Mouse (Mus musculus) hindbrain, embryonic 10.5 days (tissue): ENCODE measurements around the gene Ptprcap. TPM values are rescaled to one million over a fixed set of nuclear protein-coding genes. Genes with fewer than 3 reads are reported as not detected.

Experiments used
- DNase-seq: peaks from one replicate; pipeline ENCODE4 v3.0.0-alpha.2; 2017; ENCODE audit warnings: low spot score
- H3K27ac ChIP-seq: fragments of 300-500 bp; sonication (generic); 2 replicates; pipeline ENCODE4 v1.5.1; 2016; ENCODE audit warnings: mild to moderate bottlenecking, moderate library complexity
- H3K27me3 ChIP-seq: fragments of 300-500 bp; sonication (generic); 2 replicates; pipeline ENCODE4 v1.6.1; 2016; ENCODE audit warnings: mild to moderate bottlenecking; ENCODE audit not compliant: poor library complexity, insufficient read depth, severe bottlenecking
- H3K36me3 ChIP-seq: fragments of 300-500 bp; sonication (generic); 2 replicates; pipeline ENCODE4 v1.6.1; 2016; ENCODE audit warnings: mild to moderate bottlenecking, moderate library complexity
- H3K4me1 ChIP-seq: fragments of 300-500 bp; sonication (generic); replicated peaks from 2 replicates; pipeline ENCODE4 v1.6.1; 2016; ENCODE audit warnings: mild to moderate bottlenecking
- H3K4me3 ChIP-seq: fragments of 300-500 bp; sonication (generic); 2 replicates; pipeline ENCODE4 v1.5.1; 2016; ENCODE audit warnings: mild to moderate bottlenecking, moderate library complexity
- H3K9me3 ChIP-seq: fragments of 300-500 bp; sonication (generic); 2 replicates; pipeline ENCODE4 v1.6.1; 2016; ENCODE audit warnings: mild to moderate bottlenecking, moderate library complexity
- WGBS: fragments of 180-500 bp; shearing (Covaris S2); methylation state at CpG from one replicate; pipeline ENCODE4 v1.1.7; 2016; 5-methylcytosine and 5-hydroxymethylcytosine counted together
- polyA plus RNA-seq: library from polyadenylated mRNA; unstranded; fragments of >200 nt; fragmentation: Nextera tagmentation; extraction: Ambion mirVana; gene quantifications from 2 replicates; pipeline ENCODE4 v1.2.1, GENCODE M21; 2016

Ptprcap gene
- polyA plus RNA-seq, 1 experiment from 2014 or later, result 0.51 TPM

DNA sequence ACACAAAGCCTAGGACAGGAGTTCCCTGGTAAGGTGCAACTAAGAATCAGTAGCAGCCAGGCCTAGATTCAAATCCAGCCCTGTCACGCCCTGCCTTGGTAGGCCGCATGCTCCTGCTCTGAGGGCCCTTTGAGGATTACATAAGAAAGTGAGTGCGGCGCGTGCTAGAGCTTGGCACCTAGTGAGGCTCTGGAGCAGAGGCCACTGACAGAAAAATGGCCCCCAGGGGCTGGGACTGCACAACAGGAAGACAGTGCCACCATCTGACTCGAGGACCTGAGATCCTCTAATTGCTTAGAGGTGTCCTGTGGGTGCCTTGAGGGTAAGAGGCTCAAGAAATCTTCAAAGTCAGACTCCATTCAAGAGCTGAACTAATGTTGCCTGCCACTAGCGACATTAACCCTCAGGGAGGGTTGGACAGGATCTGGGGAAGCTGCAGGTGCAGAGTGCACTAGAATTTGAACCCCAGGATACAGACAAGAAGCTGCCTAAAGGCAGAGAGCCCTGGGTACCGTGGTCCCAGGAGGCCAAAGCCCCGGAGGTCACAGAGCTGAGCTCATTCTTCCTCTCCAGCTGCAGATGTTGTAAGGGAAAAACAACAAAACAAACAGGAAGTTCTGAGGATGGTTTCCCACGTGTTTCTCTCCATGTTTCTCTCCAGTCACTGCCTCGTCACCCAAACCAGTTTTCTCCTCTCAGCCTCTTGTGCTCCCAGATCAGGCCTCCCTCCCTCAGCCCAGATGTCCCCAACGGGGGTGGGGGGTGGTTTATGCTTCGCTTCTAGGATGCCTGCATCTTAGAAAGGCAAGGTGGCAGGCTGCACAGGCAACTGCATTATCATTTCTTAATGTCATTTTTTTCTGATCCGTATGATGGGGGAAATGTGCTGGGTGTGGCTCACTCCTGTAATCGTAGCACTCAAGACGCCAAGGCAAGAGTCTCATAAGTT lies 8.6 kb upstream of the Ptprcap start:
- H3K27me3 ChIP-seq, result no peaks in the 10 kb centered on the region
- no peak overlapping the region for H3K4me3 ChIP-seq
- H3K4me1 ChIP-seq, result peaks cover 33% of the 10 kb centered on the region
- no peaks in the 10 kb centered on the region for H3K9me3 ChIP-seq
- no peak overlapping the region for H3K27ac ChIP-seq
- 85% methylated on average over 16 of the region's 16 CpGs for WGBS
- peaks cover 2% of the 10 kb centered on the region for H3K36me3 ChIP-seq
- DNase-seq, result no peak

DNA sequence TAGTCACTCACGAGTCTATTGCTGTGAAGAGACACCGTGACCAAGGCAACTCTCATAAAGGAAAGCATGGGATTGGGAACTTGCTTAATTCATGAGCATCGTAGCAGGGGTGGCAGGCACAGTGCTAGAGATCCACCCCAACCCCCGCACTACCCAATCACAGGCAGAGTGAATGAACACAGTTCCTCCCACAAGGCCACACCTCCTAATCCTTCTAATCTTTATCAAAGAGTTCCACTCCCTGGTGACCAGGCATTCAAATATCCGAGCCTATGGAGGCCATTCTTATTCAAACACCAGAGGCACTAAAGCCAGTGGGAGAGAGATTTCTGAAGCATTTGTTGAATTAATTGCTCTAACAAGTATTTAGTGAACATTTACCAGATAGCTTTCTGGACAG lies 7.5 kb upstream of the Ptprcap start:
- H3K27ac ChIP-seq, result no peak overlapping the region
- H3K4me3 ChIP-seq, result no peak overlapping the region
- H3K27me3 ChIP-seq, result no peaks in the 10 kb centered on the region
- H3K36me3 ChIP-seq, result peaks cover 13% of the 10 kb centered on the region
- no peaks in the 10 kb centered on the region for H3K9me3 ChIP-seq
- DNase-seq, result no peak
- 87% methylated on average over 5 of the region's 5 CpGs for WGBS
- peaks cover 40% of the 10 kb centered on the region for H3K4me1 ChIP-seq

DNA sequence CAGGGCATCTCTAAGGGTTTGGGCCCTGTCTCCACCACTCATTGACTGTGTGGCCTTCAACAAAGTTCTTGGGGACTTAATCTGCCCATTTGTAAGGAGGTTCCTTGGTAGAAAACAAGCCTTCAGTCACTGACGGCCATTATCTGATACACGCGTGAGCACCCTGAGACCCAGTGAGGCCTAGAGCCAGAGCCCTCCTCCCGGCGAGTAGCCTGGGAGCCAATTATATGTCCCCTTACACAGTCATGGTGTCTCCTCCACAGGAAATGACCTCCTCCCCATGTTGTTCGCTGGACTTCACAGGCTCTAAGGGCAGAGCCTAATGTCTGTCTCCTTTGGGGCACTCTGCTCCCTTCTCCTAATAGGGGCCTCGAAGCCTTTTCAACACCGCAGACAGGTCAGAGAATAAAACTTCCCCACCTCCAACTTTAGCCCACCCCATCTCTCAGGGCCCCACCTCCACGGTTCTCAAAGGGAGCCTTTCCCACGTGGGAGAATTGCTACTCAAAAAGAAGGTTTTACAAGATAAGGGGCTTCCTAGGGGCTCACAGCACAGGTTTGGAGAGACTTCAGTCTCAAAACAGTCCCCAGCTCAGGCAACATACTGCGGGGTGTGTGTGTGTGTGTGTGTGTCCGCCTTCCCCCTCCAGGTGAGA lies 6.9 kb upstream of the Ptprcap start:
- H3K9me3 ChIP-seq, result no peaks in the 10 kb centered on the region
- H3K36me3 ChIP-seq, result peaks cover 18% of the 10 kb centered on the region
- WGBS, result 60% methylated on average over 12 of the region's 12 CpGs
- peaks cover 40% of the 10 kb centered on the region for H3K4me1 ChIP-seq
- DNase-seq, result no peak
- no peak overlapping the region for H3K27ac ChIP-seq
- no peak overlapping the region for H3K4me3 ChIP-seq
- no peaks in the 10 kb centered on the region for H3K27me3 ChIP-seq

DNA sequence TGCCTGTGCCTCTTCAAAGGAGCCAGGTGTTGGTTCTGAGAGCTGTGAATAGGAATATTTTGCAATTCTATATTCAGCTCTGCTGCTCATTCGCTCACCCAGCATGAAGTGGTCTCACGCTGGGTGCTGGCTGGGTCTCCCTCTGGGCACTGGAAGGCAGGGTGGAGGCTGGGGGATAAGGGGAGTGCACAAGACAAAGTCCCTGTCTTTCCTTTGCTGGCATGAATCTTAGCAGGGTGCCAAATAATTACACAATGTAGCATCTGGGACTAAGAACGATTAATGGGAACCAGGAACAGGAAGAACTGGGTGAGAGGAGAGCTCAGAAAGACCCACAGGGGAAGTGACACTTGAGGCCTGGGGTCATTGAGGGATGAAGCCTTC lies 6.4 kb upstream of the Ptprcap start:
- no peaks in the 10 kb centered on the region for H3K9me3 ChIP-seq
- no peaks in the 10 kb centered on the region for H3K27me3 ChIP-seq
- H3K27ac ChIP-seq, result no peak overlapping the region
- peaks cover 24% of the 10 kb centered on the region for H3K36me3 ChIP-seq
- 48% methylated on average over 3 of the region's 3 CpGs for WGBS
- no peak for DNase-seq
- no peak overlapping the region for H3K4me3 ChIP-seq
- peaks cover 40% of the 10 kb centered on the region for H3K4me1 ChIP-seq

DNA sequence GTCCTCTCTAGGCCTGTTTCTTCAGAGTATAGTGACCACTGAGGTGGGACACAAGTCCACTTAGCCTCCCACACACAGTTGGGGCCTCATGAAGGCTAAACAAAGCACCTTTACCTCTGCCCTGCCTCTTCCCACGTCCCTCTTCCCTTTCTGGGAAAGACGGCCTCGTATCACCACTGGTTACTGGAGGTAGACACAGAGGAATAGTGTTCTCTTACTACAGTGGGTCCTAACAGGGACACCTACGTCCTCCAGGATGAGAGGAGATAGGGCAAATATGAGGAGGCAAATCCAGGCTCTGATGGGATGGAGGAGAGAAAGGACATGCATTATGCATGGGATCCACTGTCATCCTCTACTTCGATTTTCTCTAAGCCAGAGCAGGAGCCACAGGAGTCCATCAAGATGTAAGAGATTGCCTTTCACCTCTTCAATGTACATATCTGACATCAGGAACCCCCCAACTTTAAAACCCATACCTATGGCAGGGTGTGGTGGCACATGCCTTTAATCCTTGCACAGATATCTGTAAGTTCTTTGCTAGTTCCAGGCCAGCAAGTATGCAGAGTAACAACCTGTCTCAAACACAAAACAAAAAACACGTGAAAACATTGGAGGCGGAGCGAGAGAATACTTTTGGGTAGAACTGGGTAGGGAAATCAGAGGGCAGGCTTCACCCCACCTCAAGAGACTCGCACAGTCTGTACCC lies 5.5 kb upstream of the Ptprcap start:
- Histone ChIP-seq H3K27me3 (no peaks in the 10 kb centered on the region), H3K27ac (peak overlapping the region; percentile 89)

DNA sequence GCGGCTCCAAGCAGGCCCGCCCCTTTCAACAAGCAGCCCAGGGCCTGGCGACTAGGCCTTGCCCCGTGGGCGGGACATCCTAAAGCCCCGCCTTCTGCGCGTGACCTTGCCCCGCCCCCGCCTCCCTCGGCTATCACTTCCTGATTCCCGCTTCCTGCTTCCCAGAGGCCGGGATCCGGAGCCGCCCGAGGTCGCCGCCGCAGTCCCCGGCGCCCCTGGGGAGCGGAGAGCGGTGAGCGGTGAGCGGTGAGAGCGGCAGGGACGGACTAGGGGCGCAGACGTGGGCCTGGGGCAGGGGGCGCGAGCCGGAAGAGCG lies 5.0 kb upstream of the Ptprcap start, which contains the start of gene Coro1b:
Gene Coro1b (plus strand): TSS at position 129 of the 316 bp plus-strand sequence.
- Histone ChIP-seq H3K4me1 (peaks cover 44% of the 10 kb centered on the region), H3K36me3 (peaks cover 38% of the 10 kb centered on the region), H3K27ac (peak within 1 kb of the TSS; percentile 89), H3K4me3 (peak within 1 kb of the TSS; percentile 79), H3K9me3 (no peaks in the 10 kb centered on the region), H3K27me3 (no peaks in the 10 kb centered on the region)
- peak; percentile 96 for DNase-seq
- under 1% methylated on average over 33 of the region's 33 CpGs for WGBS

More for the DNA sequence above, 5.5 kb upstream of the Ptprcap start:
- DNase-seq, result no peak
- Histone ChIP-seq H3K9me3 (no peaks in the 10 kb centered on the region), H3K36me3 (peaks cover 33% of the 10 kb centered on the region), H3K4me3 (peak overlapping the region; percentile 79), H3K4me1 (peaks cover 40% of the 10 kb centered on the region)
- WGBS, result 33% methylated on average over 9 of the region's 9 CpGs

DNA sequence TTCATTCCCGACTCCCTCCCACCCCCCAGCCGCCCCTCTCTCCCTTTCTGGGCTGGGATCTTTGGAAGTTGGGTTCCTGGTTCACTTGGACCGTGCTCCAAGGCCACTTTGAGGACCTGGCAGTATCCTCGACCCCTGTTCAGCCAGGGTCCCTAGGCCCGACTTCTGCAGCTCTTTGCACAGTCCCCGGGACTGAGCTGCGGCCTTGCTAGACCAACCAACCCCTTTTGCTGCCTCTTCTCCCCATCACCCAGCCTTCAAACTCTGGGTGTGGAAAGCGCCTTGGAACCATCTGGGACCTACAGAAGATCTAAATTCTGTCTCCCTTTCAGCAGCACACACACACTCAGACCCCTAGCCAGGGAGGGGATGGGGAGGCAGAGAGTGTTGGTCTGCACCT lies 4.6 kb upstream of the Ptprcap start:
- peak overlapping the region; percentile 89 for H3K27ac ChIP-seq
- H3K9me3 ChIP-seq, result no peaks in the 10 kb centered on the region
- peaks cover 42% of the 10 kb centered on the region for H3K36me3 ChIP-seq
- 5% methylated on average over 8 of the region's 8 CpGs for WGBS
- H3K4me1 ChIP-seq, result peaks cover 42% of the 10 kb centered on the region
- no peak for DNase-seq
- peak overlapping the region; percentile 79 for H3K4me3 ChIP-seq
- H3K27me3 ChIP-seq, result no peaks in the 10 kb centered on the region

DNA sequence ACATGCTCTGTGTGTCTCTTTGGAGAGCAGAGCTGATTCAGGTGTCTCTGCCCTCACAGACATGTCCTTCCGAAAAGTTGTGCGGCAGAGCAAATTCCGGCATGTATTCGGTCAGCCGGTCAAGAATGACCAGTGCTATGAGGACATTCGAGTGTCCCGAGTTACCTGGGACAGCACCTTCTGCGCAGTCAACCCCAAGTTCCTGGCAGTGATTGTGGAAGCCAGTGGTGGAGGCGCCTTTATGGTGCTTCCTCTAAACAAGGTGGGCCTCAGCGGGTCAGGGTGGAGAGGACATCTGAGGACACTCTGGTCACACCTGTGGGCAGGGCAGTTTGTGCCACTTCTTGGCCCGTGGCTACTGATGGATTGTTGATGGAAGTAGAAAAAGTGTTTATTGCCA lies 4.1 kb upstream of the Ptprcap start:
- WGBS, result 90% methylated on average over 11 of the region's 11 CpGs
- Histone ChIP-seq H3K27me3 (no peaks in the 10 kb centered on the region), H3K27ac (no peak overlapping the region), H3K4me3 (peak overlapping the region; percentile 79), H3K4me1 (peaks cover 43% of the 10 kb centered on the region), H3K9me3 (no peaks in the 10 kb centered on the region), H3K36me3 (peaks cover 44% of the 10 kb centered on the region)
- DNase-seq, result no peak

DNA sequence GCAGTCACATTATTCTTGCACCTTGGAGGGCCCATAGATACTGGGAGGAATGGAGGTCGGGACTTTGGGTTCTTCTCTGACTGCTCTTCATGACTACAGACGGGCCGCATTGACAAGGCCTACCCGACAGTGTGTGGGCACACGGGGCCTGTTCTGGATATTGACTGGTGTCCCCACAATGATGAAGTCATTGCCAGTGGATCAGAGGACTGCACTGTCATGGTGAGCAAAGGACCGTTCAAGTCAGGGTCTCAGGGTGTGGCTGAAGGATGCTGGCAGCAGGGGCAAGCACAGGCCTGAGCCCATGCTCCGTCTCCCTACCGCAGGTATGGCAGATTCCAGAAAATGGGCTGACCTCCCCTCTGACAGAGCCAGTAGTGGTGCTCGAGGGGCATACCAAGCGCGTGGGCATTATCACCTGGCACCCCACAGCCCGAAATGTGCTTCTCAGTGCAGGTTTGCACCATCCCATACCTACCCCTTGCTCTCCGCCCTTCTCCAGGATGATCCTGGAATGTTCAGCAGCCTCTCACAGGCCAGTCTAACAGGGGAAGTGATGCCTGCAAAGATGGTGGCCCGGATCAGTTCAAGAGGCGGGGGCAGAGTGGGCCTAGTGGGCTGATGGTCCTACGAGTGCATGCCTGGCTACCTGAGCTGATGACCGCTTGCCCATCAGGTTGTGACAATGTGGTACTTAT lies 3.5 kb upstream of the Ptprcap start:
- DNase-seq, result no peak
- H3K36me3 ChIP-seq, result peaks cover 44% of the 10 kb centered on the region
- H3K4me1 ChIP-seq, result peaks cover 39% of the 10 kb centered on the region
- H3K9me3 ChIP-seq, result no peaks in the 10 kb centered on the region
- no peak overlapping the region for H3K27ac ChIP-seq
- H3K27me3 ChIP-seq, result no peaks in the 10 kb centered on the region
- H3K4me3 ChIP-seq, result peak overlapping the region; percentile 79
- 94% methylated on average over 17 of the region's 17 CpGs for WGBS

DNA sequence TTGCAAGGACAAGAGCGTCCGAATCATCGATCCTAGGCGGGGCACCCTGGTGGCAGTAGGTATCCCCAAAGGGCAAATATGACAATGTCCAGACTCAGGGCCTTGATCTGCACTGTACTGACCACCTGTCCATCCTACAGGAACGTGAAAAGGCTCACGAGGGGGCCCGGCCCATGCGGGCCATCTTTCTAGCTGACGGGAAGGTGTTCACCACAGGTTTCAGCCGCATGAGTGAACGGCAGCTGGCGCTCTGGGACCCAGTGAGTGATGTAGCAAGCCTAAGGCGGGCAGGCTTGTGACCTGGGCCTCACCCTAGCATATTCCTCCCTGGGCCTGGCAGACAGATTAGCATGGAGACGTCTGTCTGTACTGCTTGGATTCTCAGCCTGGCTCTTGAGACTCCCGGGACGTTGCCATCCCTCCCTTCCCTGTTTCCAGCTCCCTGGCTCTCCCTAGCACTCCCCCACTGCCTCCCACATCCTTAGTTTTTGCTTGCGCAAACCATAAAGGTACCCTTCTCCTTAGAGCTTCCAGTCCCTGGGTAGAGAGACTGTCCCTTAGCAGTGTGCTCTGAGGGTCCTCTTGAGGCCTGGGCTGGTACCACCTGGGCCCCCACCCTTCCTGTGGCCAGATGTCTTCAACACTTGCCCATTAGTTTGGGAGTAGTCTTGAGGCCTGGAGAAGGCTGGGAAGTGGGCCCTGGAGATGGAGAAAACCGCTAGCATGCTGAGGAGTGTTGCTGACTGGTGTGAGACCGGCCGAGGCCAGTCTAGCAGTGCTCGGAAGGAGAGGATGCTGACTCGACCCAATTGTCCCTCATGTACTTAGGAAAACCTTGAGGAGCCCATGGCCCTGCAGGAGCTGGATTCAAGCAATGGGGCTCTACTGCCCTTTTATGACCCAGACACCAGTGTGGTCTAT lies 2.6 kb upstream of the Ptprcap start:
- Histone ChIP-seq H3K4me1 (peaks cover 42% of the 10 kb centered on the region), H3K36me3 (peaks cover 52% of the 10 kb centered on the region), H3K27me3 (no peaks in the 10 kb centered on the region), H3K27ac (no peak overlapping the region), H3K4me3 (peak overlapping the region; percentile 2; the same call in 1 of the 2 replicates), H3K9me3 (no peaks in the 10 kb centered on the region)
- no peak for DNase-seq
- 90% methylated on average over 22 of the region's 22 CpGs for WGBS

DNA sequence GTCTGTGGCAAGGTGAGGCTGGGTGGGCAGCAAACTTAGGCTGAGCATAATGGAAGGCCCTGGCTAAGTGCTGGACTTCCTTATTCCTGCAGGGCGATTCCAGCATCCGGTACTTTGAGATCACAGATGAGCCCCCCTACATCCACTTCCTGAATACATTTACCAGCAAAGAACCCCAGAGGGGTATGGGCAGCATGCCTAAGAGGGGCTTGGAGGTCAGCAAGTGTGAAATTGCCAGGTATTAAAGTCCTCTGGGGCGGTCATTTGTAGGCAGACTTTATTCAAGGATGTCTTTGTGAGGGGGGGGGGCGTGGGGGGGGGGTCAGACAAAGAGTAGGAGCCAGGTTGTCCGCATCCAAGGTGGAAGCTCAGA lies 1.9 kb upstream of the Ptprcap start:
- Histone ChIP-seq H3K36me3 (peaks cover 58% of the 10 kb centered on the region), H3K9me3 (no peaks in the 10 kb centered on the region), H3K27me3 (no peaks in the 10 kb centered on the region), H3K4me1 (peaks cover 49% of the 10 kb centered on the region), H3K27ac (no peak overlapping the region), H3K4me3 (no peak overlapping the region)
- DNase-seq, result no peak
- 85% methylated on average over 5 of the region's 5 CpGs for WGBS

DNA sequence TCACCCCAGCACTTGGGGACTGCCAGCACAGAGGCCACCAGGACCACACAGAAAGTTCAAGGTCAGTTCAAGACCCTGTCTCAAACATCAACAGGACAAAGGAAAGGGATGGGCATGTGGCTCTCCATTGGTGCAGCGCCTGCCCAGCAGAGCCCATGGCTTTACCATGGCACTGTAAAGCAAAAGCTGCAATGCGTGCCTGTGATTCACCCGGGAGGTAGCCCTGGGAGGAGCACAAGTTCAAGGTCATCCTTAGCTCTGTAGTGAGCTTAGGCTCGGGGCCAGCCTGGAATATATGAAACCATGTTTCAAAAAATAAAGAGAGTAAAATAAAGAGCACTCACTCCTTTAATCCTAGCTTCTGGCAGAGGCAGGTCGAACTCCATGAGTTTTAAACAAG lies 1.5 kb upstream of the Ptprcap start:
- H3K27ac ChIP-seq, result no peak overlapping the region
- 88% methylated on average over 5 of the region's 5 CpGs for WGBS
- H3K9me3 ChIP-seq, result no peaks in the 10 kb centered on the region
- peaks cover 49% of the 10 kb centered on the region for H3K4me1 ChIP-seq
- peaks cover 63% of the 10 kb centered on the region for H3K36me3 ChIP-seq
- H3K27me3 ChIP-seq, result no peaks in the 10 kb centered on the region
- DNase-seq, result no peak
- no peak overlapping the region for H3K4me3 ChIP-seq
